11 mouse cellular contexts compared by ENCODE assay signal in the genomic region with DNA sequence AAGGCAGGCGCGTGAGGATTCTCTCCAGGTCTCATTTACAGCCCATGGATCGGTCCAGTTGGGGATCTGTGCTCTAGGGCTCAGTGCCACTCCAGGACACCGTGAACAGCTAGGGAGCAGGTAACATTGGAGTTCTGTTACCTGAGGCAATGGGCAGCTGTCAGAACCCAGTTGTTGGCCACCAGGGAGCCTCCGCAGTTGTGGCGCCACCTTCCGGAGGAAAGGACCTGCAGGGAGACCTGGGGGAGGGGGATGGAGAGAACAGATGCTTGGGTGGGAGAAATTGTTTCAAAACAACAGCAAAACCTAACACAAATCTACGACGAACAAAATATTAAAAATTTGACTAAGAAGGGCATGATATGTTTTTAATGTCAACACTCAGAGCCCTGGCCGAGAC. TPM values are rescaled to one million over a fixed set of nuclear protein-coding genes. Genes with fewer than 3 reads are reported as not detected.
DNase-seq lines count a peak whose midpoint lies in the region; ATAC-seq and TF ChIP-seq lines count a peak whose summit lies in the region.
"Had no signal": no experiment of that assay in that cellular context is flagged by ENCODE, and none has a peak within 500 bp of the region (broad histone marks: within the 10 kb centered on the region; RNA-seq: fewer than 3 reads in every experiment).

No protein-coding gene starts in this region.

- DNase-seq in hindbrain, postnatal 0 days (ENCODE audit: low spot score), result no peak
- no peak for DNase-seq in hindbrain, embryonic 14.5 days (ENCODE audit: low spot score)
- peak; percentile 34 for DNase-seq in urinary bladder, postnatal 14 days (ENCODE audit: low spot score)
- DNase-seq in urinary bladder, postnatal 36 days (ENCODE audit: low spot score in 2 of 2), result no peak
- peak; percentile 33 for DNase-seq in liver, postnatal 0 days
- no peak for DNase-seq in layer of hippocampus, postnatal 36 days
- no peak for DNase-seq in left cerebral cortex, postnatal 25 days (ENCODE audit: low spot score in 2 of 2)

- TF ChIP-seq CTCF in hindbrain, postnatal 0 days (IDR thresholded peaks at IDR 0.05; ENCODE audit: low read depth), result 0 out of 2 replicates have a peak, but pooled peaks have one; percentile 16
- peak; percentile 43 for TF ChIP-seq CTCF in liver, postnatal 0 days (IDR thresholded peaks at IDR 0.05; ENCODE audit: low read depth)

- H3K4me1 ChIP-seq in hindbrain, postnatal 0 days (ENCODE audit: insufficient read depth, low read length), result no peaks in the 10 kb centered on the region
- no peaks in the 10 kb centered on the region for H3K4me1 ChIP-seq in hindbrain, embryonic 14.5 days (replicated peaks; ENCODE audit: control insufficient read depth, insufficient read depth, low read length)
- peaks cover 5% of the 10 kb centered on the region; the same call in 1 of the 2 replicates for H3K4me1 ChIP-seq in liver, postnatal 0 days (ENCODE audit: insufficient read depth)

- no peaks in the 10 kb centered on the region for H3K9me3 ChIP-seq in hindbrain, postnatal 0 days (ENCODE audit: low read length)
- H3K9me3 ChIP-seq in hindbrain, embryonic 14.5 days (ENCODE audit: control insufficient read depth, low read length), result no peaks in the 10 kb centered on the region
- no peaks in the 10 kb centered on the region for H3K9me3 ChIP-seq in liver, postnatal 0 days (ENCODE audit: low read length)
- H3K9me3 ChIP-seq: midbrain, embryonic 10.5 days had no signal

- H3K9ac ChIP-seq in hindbrain, postnatal 0 days (replicated peaks; ENCODE audit: low read length), result no peak overlapping the region
- H3K9ac ChIP-seq in hindbrain, embryonic 14.5 days, result no peak overlapping the region
- H3K9ac ChIP-seq in liver, postnatal 0 days (replicated peaks), result no peak overlapping the region

- no peaks in the 10 kb centered on the region for H3K27me3 ChIP-seq in hindbrain, postnatal 0 days (ENCODE audit: insufficient read depth, low read length)
- no peaks in the 10 kb centered on the region for H3K27me3 ChIP-seq in hindbrain, embryonic 14.5 days (ENCODE audit: control insufficient read depth, insufficient read depth, low read length)
- no peaks in the 10 kb centered on the region for H3K27me3 ChIP-seq in liver, postnatal 0 days (ENCODE audit: insufficient read depth, low read length)

- no peak overlapping the region for H3K4me3 ChIP-seq in hindbrain, postnatal 0 days (ENCODE audit: low read length)
- H3K4me3 ChIP-seq in hindbrain, embryonic 14.5 days (replicated peaks; ENCODE audit: low read length), result no peak overlapping the region
- H3K4me3 ChIP-seq in liver, postnatal 0 days (ENCODE audit: low read depth, low read length), result no peak overlapping the region
- H3K4me3 ChIP-seq: midbrain, embryonic 10.5 days had no signal

- no peak overlapping the region for H3K27ac ChIP-seq in hindbrain, postnatal 0 days
- no peak overlapping the region for H3K27ac ChIP-seq in hindbrain, embryonic 14.5 days
- H3K27ac ChIP-seq in liver, postnatal 0 days (ENCODE audit: low read depth), result no peak overlapping the region
- H3K27ac ChIP-seq: midbrain, embryonic 10.5 days had no signal

- intact Hi-C loops in left cerebral cortex, postnatal 25 days (cut with DNase I), result no loop called here

- H3K36me3 ChIP-seq in hindbrain, postnatal 0 days (ENCODE audit: insufficient read depth, low read length), result no peaks in the 10 kb centered on the region
- no peaks in the 10 kb centered on the region for H3K36me3 ChIP-seq in hindbrain, embryonic 14.5 days (replicated peaks; ENCODE audit: control insufficient read depth, insufficient read depth)
- no peaks in the 10 kb centered on the region for H3K36me3 ChIP-seq in liver, postnatal 0 days (replicated peaks; ENCODE audit: insufficient read depth, low read length)
- H3K36me3 ChIP-seq: midbrain, embryonic 10.5 days had no signal

- H3K4me2 ChIP-seq in hindbrain, postnatal 0 days (ENCODE audit: low read depth, low read length), result no peak overlapping the region
- no peak overlapping the region for H3K4me2 ChIP-seq in hindbrain, embryonic 14.5 days (replicated peaks)
- H3K4me2 ChIP-seq in liver, postnatal 0 days (ENCODE audit: low read depth, low read length), result no peak overlapping the region

- no peak for TF ChIP-seq EP300 in liver, postnatal 0 days (IDR thresholded peaks at IDR 0.05; ENCODE audit: low read depth)

- ATAC-seq in hindbrain, postnatal 0 days, result no peak
- no peak for ATAC-seq in hindbrain, embryonic 14.5 days (ENCODE audit: low FRiP score)
- ATAC-seq in liver, postnatal 0 days, result no peak

- 81% methylated on average over 10 of the region's 10 CpGs for WGBS in hindbrain, postnatal 0 days
- 77% methylated on average over 10 of the region's 10 CpGs for WGBS in hindbrain, embryonic 14.5 days
- 75% methylated on average over 10 of the region's 10 CpGs for WGBS in liver, postnatal 0 days (ENCODE audit: insufficient replicate concordance)

RNA-seq across cellular contexts. Expression of gene Cela2a, which starts 3.9 kb away (rescaled TPM):
- total RNA-seq in hindbrain, postnatal 0 days (2014; rRNA removed), result not detected in 2 replicates
- polyA plus RNA-seq in hindbrain, postnatal 0 days (2015; fragmentation: Nextera tagmentation; extraction: Ambion mirVana), result 0.23 and 0.26 TPM in 2 replicates
- not detected in 2 replicates for polyA plus RNA-seq in hindbrain, embryonic 14.5 days (2014; fragmentation: Nextera tagmentation; extraction: Ambion mirVana)
- 0.61 and 28.3 TPM in 2 replicates for polyA plus RNA-seq in liver, postnatal 0 days (2015; fragmentation: Nextera tagmentation; extraction: Ambion mirVana)
- not detected for total RNA-seq in layer of hippocampus, postnatal 36 days (2021)
- not detected for total RNA-seq in left cerebral cortex, postnatal 25 days (2021)
- total RNA-seq: common myeloid progenitor, adult 5-6 weeks; gastrocnemius, postnatal 4 days; layer of hippocampus, postnatal 10 days had no signal
- polyA plus RNA-seq: midbrain, embryonic 10.5 days had no signal

RNA-seq across cellular contexts. Expression of gene Ctrc, which starts 24.1 kb away (rescaled TPM):
- total RNA-seq in hindbrain, postnatal 0 days (2014; rRNA removed), result not detected in 2 replicates
- not detected in 2 replicates for polyA plus RNA-seq in hindbrain, postnatal 0 days (2015; fragmentation: Nextera tagmentation; extraction: Ambion mirVana)
- polyA plus RNA-seq in hindbrain, embryonic 14.5 days (2014; fragmentation: Nextera tagmentation; extraction: Ambion mirVana), result not detected in 2 replicates
- not detected in 2 replicates for polyA plus RNA-seq in liver, postnatal 0 days (2015; fragmentation: Nextera tagmentation; extraction: Ambion mirVana)
- not detected for total RNA-seq in layer of hippocampus, postnatal 36 days (2021)
- not detected for total RNA-seq in left cerebral cortex, postnatal 25 days (2021)
- total RNA-seq: common myeloid progenitor, adult 5-6 weeks; gastrocnemius, postnatal 4 days; layer of hippocampus, postnatal 10 days had no signal
- polyA plus RNA-seq: midbrain, embryonic 10.5 days had no signal

RNA-seq across cellular contexts. Expression of gene Casp9, which starts 28.7 kb away (rescaled TPM):
- total RNA-seq in hindbrain, postnatal 0 days (2014; rRNA removed), result 25.9 and 29.1 TPM in 2 replicates
- polyA plus RNA-seq in hindbrain, postnatal 0 days (2015; fragmentation: Nextera tagmentation; extraction: Ambion mirVana), result 17.9 and 20.3 TPM in 2 replicates
- 17.6 and 18.7 TPM in 2 replicates for polyA plus RNA-seq in hindbrain, embryonic 14.5 days (2014; fragmentation: Nextera tagmentation; extraction: Ambion mirVana)
- polyA plus RNA-seq in liver, postnatal 0 days (2015; fragmentation: Nextera tagmentation; extraction: Ambion mirVana), result 6.3 and 7.4 TPM in 2 replicates
- total RNA-seq in layer of hippocampus, postnatal 36 days (2021), result 10 to 100 TPM; 19.9 to 21.1 TPM
- 10 to 100 TPM; 18.0 to 22.1 TPM for total RNA-seq in left cerebral cortex, postnatal 25 days (2021)

RNA-seq across cellular contexts. Expression of gene Dnajc16, which starts 31.4 kb away (rescaled TPM):
- total RNA-seq in hindbrain, postnatal 0 days (2014; rRNA removed), result 17.5 and 21.0 TPM in 2 replicates
- 6.1 and 6.8 TPM in 2 replicates for polyA plus RNA-seq in hindbrain, postnatal 0 days (2015; fragmentation: Nextera tagmentation; extraction: Ambion mirVana)
- 5.5 and 6.3 TPM in 2 replicates for polyA plus RNA-seq in hindbrain, embryonic 14.5 days (2014; fragmentation: Nextera tagmentation; extraction: Ambion mirVana)
- 2.7 TPM in 2 replicates for polyA plus RNA-seq in liver, postnatal 0 days (2015; fragmentation: Nextera tagmentation; extraction: Ambion mirVana)
- total RNA-seq in layer of hippocampus, postnatal 36 days (2021), result 10 to 100 TPM; 43.3 to 45.0 TPM
- total RNA-seq in left cerebral cortex, postnatal 25 days (2021), result 10 to 100 TPM; 38.0 to 40.3 TPM

RNA-seq across cellular contexts. Expression of gene Efhd2, which starts 52.6 kb away (rescaled TPM):
- 39.4 and 49.2 TPM in 2 replicates for total RNA-seq in hindbrain, postnatal 0 days (2014; rRNA removed)
- 62.5 and 64.8 TPM in 2 replicates for polyA plus RNA-seq in hindbrain, postnatal 0 days (2015; fragmentation: Nextera tagmentation; extraction: Ambion mirVana)
- polyA plus RNA-seq in hindbrain, embryonic 14.5 days (2014; fragmentation: Nextera tagmentation; extraction: Ambion mirVana), result 44.7 and 46.7 TPM in 2 replicates
- polyA plus RNA-seq in liver, postnatal 0 days (2015; fragmentation: Nextera tagmentation; extraction: Ambion mirVana), result 37.1 and 39.9 TPM in 2 replicates
- 100 to 1,000 TPM; 135 to 143 TPM for total RNA-seq in layer of hippocampus, postnatal 36 days (2021)
- 100 to 1,000 TPM; 204 to 233 TPM for total RNA-seq in left cerebral cortex, postnatal 25 days (2021)

Comparison
In these comparisons a context has a peak if more than half of its experiments do, and no peak if none do; other contexts are left out.
1. DNase-seq: peak in urinary bladder, postnatal 14 days (single experiment) and liver, postnatal 0 days (single experiment); none in hindbrain, postnatal 0 days (single experiment), hindbrain, embryonic 14.5 days (single experiment), urinary bladder, postnatal 36 days (0 of 2), layer of hippocampus, postnatal 36 days (0 of 2) and left cerebral cortex, postnatal 25 days (0 of 2).